Mouse (Mus musculus) embryonic fibroblast, embryonic 13.5 days (primary cell): Measurements from ENCODE around the gene Pip5k1c. TPM values are rescaled to one million over a fixed set of nuclear protein-coding genes. Genes with fewer than 3 reads are reported as not detected.

ENCODE experiments used
- H3K27ac ChIP-seq: 2 replicates; pipeline ENCODE4 v1.5.1; 2012; ENCODE audit warnings: low read length, control low read depth, inconsistent platforms; ENCODE audit not compliant: insufficient read depth
- H3K4me1 ChIP-seq: 2 replicates; pipeline ENCODE4 v1.6.1; 2011; ENCODE audit warnings: low read length; ENCODE audit not compliant: control insufficient read depth, insufficient read depth
- H3K4me3 ChIP-seq: 2 replicates; pipeline ENCODE4 v1.5.1; 2011; ENCODE audit warnings: mild to moderate bottlenecking, control low read depth, low read length; ENCODE audit not compliant: insufficient read depth
- CTCF ChIP-seq: IDR thresholded peaks from 2 replicates; pipeline ENCODE4 v1.5.1; 2011; ENCODE audit warnings: mild to moderate bottlenecking, control low read depth, low read length, moderate library complexity, borderline replicate concordance; ENCODE audit not compliant: insufficient read depth
- POLR2A ChIP-seq: IDR thresholded peaks from 2 replicates; pipeline ENCODE4 v1.6.1; 2011; ENCODE audit warnings: low read depth, mild to moderate bottlenecking, control low read depth, low read length, moderate library complexity
- polyA plus RNA-seq: library from polyadenylated mRNA; stranded (reverse); fragments of >200 nt; gene quantifications from 2 replicates; pipeline ENCODE4 v1.2.4, GENCODE M21; 2011; ENCODE audit warnings: low read depth; ENCODE audit not compliant: missing spikeins, insufficient read length

The Pip5k1c gene
- polyA plus RNA-seq, 1 experiment: 43.0 TPM

DNA sequence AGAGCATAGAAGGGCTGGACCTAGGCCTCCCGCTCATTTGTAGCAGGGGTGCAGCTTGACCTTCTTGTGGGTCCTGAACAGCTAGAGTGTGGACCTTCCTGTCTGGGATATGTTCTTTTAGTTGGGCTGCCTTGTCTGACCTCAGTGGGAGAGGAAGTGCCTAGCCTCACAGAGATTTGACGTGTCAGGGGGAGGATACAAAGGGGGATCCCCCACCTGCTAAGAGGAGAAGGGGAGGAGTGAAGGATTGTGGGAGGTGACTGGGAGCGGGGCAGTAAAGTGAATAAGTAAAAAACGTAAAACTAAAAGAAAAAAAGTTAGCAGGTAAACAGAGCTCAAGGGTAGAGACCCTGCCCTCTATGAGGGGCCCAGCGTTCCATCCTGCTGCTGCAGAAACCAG is 16.8 kb downstream of the Pip5k1c start:
- Histone ChIP-seq H3K27ac (no peak overlapping the region), H3K4me3 (no peak overlapping the region), H3K4me1 (no peaks in the 10 kb centered on the region)
- no peak for TF ChIP-seq CTCF
- no peak for TF ChIP-seq POLR2A

DNA sequence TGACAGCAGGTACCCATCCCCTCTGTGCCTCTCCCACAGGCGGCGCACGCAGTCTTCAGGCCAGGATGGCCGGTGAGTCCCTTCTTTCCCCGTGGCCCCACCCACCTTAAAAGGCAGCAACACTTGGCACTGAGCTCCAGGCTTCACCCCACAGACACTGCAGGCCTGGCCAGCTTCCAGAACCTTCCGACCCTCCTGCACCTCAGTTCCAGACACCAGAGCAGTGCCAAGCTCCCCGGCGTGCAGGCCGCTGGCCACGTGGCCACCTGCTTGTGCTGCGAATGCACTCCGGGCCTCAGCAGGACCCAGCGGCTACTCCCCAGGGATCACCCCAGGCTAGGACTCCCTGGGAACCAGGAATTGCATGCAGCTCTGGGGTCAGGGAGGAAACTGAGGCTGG is 20.8 kb downstream of the Pip5k1c start:
- Histone ChIP-seq H3K27ac (no peak overlapping the region), H3K4me3 (no peak overlapping the region), H3K4me1 (no peaks in the 10 kb centered on the region)
- TF ChIP-seq CTCF (no peak), POLR2A (no peak)

DNA sequence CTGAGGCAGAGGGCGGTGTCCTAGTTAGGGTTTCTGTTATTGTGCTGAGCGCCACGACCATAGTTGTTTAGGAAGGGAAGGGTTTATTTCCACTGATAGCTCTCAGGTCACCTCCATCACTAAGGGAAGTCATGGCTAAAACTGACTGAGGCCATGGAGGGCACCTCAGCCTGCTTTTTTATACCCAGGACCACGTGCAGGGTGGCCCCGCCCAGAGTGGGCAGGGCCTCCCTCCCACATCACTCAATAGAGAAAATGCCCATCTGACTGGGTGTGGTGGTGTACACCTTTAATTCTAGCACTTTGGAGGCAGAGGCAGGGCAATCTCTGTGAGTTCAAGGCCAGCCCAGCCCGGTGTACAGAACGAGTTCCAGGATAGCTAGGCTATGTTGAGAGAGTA is 21.4 kb downstream of the Pip5k1c start:
- H3K4me1 ChIP-seq: peaks cover 3% of the 10 kb centered on the region; the same call in 1 of the 2 replicates
- no peak overlapping the region for H3K27ac ChIP-seq
- TF ChIP-seq CTCF (no peak), POLR2A (no peak)
- no peak overlapping the region for H3K4me3 ChIP-seq

GRCm38 (mm10) chr10:81315587-81315986 is 22.8 kb downstream of the Pip5k1c start:
- Histone ChIP-seq H3K27ac (no peak overlapping the region), H3K4me3 (no peak overlapping the region), H3K4me1 (peaks cover 3% of the 10 kb centered on the region; the same call in 1 of the 2 replicates)
- no peak for TF ChIP-seq POLR2A
- no peak for TF ChIP-seq CTCF

GRCm38 (mm10) chr10:81316338-81317060 is 23.7 kb downstream of the Pip5k1c start:
- no peak overlapping the region for H3K27ac ChIP-seq
- peaks cover 3% of the 10 kb centered on the region; the same call in 1 of the 2 replicates for H3K4me1 ChIP-seq
- TF ChIP-seq CTCF (peak; percentile 60; the same call in 1 of the 2 replicates), POLR2A (no peak)
- no peak overlapping the region for H3K4me3 ChIP-seq

GRCm38 (mm10) chr10:81317273-81317672 is 24.5 kb downstream of the Pip5k1c start:
- Histone ChIP-seq H3K27ac (no peak overlapping the region), H3K4me1 (peaks cover 3% of the 10 kb centered on the region; the same call in 1 of the 2 replicates), H3K4me3 (no peak overlapping the region)
- TF ChIP-seq CTCF (no peak), POLR2A (no peak)

- no peak overlapping the region for H3K4me3 ChIP-seq
- peaks cover 3% of the 10 kb centered on the region; the same call in 1 of the 2 replicates for H3K4me1 ChIP-seq
- TF ChIP-seq CTCF (no peak), POLR2A (no peak)
- H3K27ac ChIP-seq: no peak overlapping the region; the same call in 1 of the 2 replicates
Observed at GRCm38 (mm10) chr10:81318589-81319329, 26.0 kb downstream of the Pip5k1c start.

DNA sequence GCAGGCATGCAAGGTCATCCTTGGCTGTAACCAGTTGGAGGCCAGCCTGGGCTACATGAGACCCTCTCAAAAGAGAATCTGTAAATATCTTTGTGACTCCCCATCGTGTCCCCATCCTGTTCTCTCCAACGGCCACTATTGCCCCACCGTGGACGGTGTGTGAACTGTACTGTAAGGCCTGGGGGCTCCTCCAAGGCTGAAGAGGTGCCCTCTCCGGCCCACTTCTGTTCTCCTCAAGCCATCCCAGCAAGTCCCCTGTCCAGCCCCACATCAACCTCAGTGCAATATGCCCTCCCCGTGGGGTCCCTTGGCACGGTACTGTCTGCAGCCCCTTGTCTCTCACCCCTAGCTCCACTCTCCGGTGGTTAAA is 26.6 kb downstream of the Pip5k1c start:
- H3K4me3 ChIP-seq: peak overlapping the region; percentile 72
- TF ChIP-seq POLR2A (no peak), CTCF (no peak)
- H3K27ac ChIP-seq: peak overlapping the region; percentile 77
- H3K4me1 ChIP-seq: peaks cover 3% of the 10 kb centered on the region; the same call in 1 of the 2 replicates

- TF ChIP-seq CTCF (no peak), POLR2A (peak; percentile 52)
- Histone ChIP-seq H3K4me3 (peak overlapping the region; percentile 72), H3K4me1 (peaks cover 3% of the 10 kb centered on the region; the same call in 1 of the 2 replicates)
Observed at GRCm38 (mm10) chr10:81319741-81320549, 27.2 kb downstream of the Pip5k1c start.

More at GRCm38 (mm10) chr10:81319741-81320549, 27.2 kb downstream of the Pip5k1c start:
- H3K27ac ChIP-seq: peak overlapping the region; percentile 77
